ENCODE assay signal across 8 mouse cellular contexts in genomic region chr3:116661288-116661869, GRCm38 (mm10). TPM values are rescaled to one million over a fixed set of nuclear protein-coding genes. Genes with fewer than 3 reads are reported as not detected.
A peak's percentile ranks its signal among the peaks of the same experiment; 100 is the strongest.
DNase-seq lines count a peak whose midpoint lies in the region; ATAC-seq and TF ChIP-seq lines count a peak whose summit lies in the region.

No protein-coding gene starts in this region.

- H3K4me2 ChIP-seq in heart, embryonic 15.5 days, result peak overlapping the region; percentile 69
- H3K4me2 ChIP-seq in forebrain, embryonic 11.5 days (ENCODE audit: low read depth, low read length, severe bottlenecking), result peak overlapping the region; percentile 68
- H3K4me2 ChIP-seq in liver, embryonic 14.5 days (ENCODE audit: low read depth), result peak overlapping the region; percentile 74

- H3K36me3 ChIP-seq in heart, embryonic 15.5 days, result no peaks in the 10 kb centered on the region
- H3K36me3 ChIP-seq in ES-Bruce4 (ENCODE audit: control insufficient read depth, insufficient read depth, low read length, poor library complexity, severe bottlenecking), result no peaks in the 10 kb centered on the region
- H3K36me3 ChIP-seq in forebrain, embryonic 11.5 days (ENCODE audit: control insufficient read depth, insufficient read depth, low read length), result no peaks in the 10 kb centered on the region
- no peaks in the 10 kb centered on the region for H3K36me3 ChIP-seq in liver, embryonic 14.5 days (replicated peaks; ENCODE audit: control insufficient read depth, insufficient read depth, low read depth)

- TF ChIP-seq EP300 in ES-Bruce4 (IDR thresholded peaks at IDR 0.05; ENCODE audit: insufficient read depth, low read depth, low read length), result no peak
- TF ChIP-seq EP300 in liver, embryonic 14.5 days (IDR thresholded peaks at IDR 0.05; ENCODE audit: low read depth), result no peak

- H3K4me3 ChIP-seq in heart, embryonic 15.5 days, result peak overlapping the region; percentile 89
- peak overlapping the region; percentile 100 for H3K4me3 ChIP-seq in ES-Bruce4 (ENCODE audit: low read depth, low read length)
- H3K4me3 ChIP-seq in forebrain, embryonic 11.5 days (ENCODE audit: low read depth, low read length), result peak overlapping the region; percentile 95
- H3K4me3 ChIP-seq in liver, embryonic 14.5 days (ENCODE audit: insufficient read depth in 1 of 2, low read depth in 2 of 2, low read length in 2 of 2), result peak overlapping the region; percentile 76 to 88

- H3K9me3 ChIP-seq in heart, embryonic 15.5 days (replicated peaks), result no peaks in the 10 kb centered on the region
- H3K9me3 ChIP-seq in ES-Bruce4 (replicated peaks; ENCODE audit: control insufficient read depth, insufficient read depth, low read length, poor library complexity, severe bottlenecking), result no peaks in the 10 kb centered on the region
- no peaks in the 10 kb centered on the region for H3K9me3 ChIP-seq in forebrain, embryonic 11.5 days (ENCODE audit: control insufficient read depth, low read length)
- H3K9me3 ChIP-seq in liver, embryonic 14.5 days (ENCODE audit: control insufficient read depth, low read length), result no peaks in the 10 kb centered on the region

- no peak for TF ChIP-seq CTCF in ES-Bruce4 (IDR thresholded peaks at IDR 0.05; ENCODE audit: low read depth, low read length)
- TF ChIP-seq CTCF in liver, embryonic 14.5 days (IDR thresholded peaks at IDR 0.05; ENCODE audit: low read depth), result no peak

- H3K4me1 ChIP-seq in heart, embryonic 15.5 days (replicated peaks), result peaks cover 28% of the 10 kb centered on the region
- H3K4me1 ChIP-seq in ES-Bruce4 (ENCODE audit: control insufficient read depth, insufficient read depth, low read length), result peaks cover 4% of the 10 kb centered on the region
- H3K4me1 ChIP-seq in forebrain, embryonic 11.5 days (replicated peaks; ENCODE audit: control insufficient read depth, insufficient read depth, low read length), result no peaks in the 10 kb centered on the region; the same call in none of the 2 replicates
- H3K4me1 ChIP-seq in liver, embryonic 14.5 days (replicated peaks; ENCODE audit: control insufficient read depth in 2 of 2, insufficient read depth in 2 of 2, low read length in 1 of 2), result peaks cover 24 to 35% of the 10 kb centered on the region in 2 experiments

- no peak for TF ChIP-seq POLR2A in ES-Bruce4 (IDR thresholded peaks at IDR 0.05; ENCODE audit: insufficient read depth, low read length)

- DNase-seq in heart, adult 18-20 months, result no peak
- DNase-seq in forebrain, embryonic 11.5 days (ENCODE audit: low spot score), result no peak
- no peak for DNase-seq in liver, embryonic 14.5 days (ENCODE audit: low read depth in 3 of 3, low spot score in 3 of 3)
- no peak for DNase-seq in cerebellum, adult 9-10 months
- no peak for DNase-seq in layer of hippocampus, postnatal 14 days (ENCODE audit: low spot score in 2 of 2)
- DNase-seq in cerebellum, adult 11 months, result no peak

- H3K27me3 ChIP-seq in heart, embryonic 15.5 days, result no peaks in the 10 kb centered on the region
- no peaks in the 10 kb centered on the region for H3K27me3 ChIP-seq in ES-Bruce4 (ENCODE audit: control insufficient read depth, insufficient read depth, low read length, poor library complexity, severe bottlenecking)
- no peaks in the 10 kb centered on the region for H3K27me3 ChIP-seq in forebrain, embryonic 11.5 days (ENCODE audit: control insufficient read depth, insufficient read depth, low read length)
- no peaks in the 10 kb centered on the region for H3K27me3 ChIP-seq in liver, embryonic 14.5 days (ENCODE audit: control insufficient read depth, insufficient read depth, low read length)

- WGBS in heart, embryonic 15.5 days, result 5% methylated on average over 16 of the region's 16 CpGs
- 7% methylated on average over 16 of the region's 16 CpGs for WGBS in forebrain, embryonic 11.5 days
- 5% methylated on average over 16 of the region's 16 CpGs for WGBS in liver, embryonic 14.5 days (ENCODE audit: insufficient replicate concordance)

- ATAC-seq in heart, embryonic 15.5 days (replicated peaks; ENCODE audit: insufficient number of reproducible peaks, insufficient read depth, low FRiP score, low read depth), result no peak
- ATAC-seq in forebrain, embryonic 11.5 days (replicated peaks; ENCODE audit: low FRiP score), result no peak
- ATAC-seq in liver, embryonic 14.5 days (ENCODE audit: insufficient read depth), result no peak

- peak overlapping the region; percentile 90 for H3K27ac ChIP-seq in heart, embryonic 15.5 days
- peak overlapping the region; percentile 37; the same call in 1 of the 2 replicates for H3K27ac ChIP-seq in ES-Bruce4 (ENCODE audit: insufficient read depth, low read length)
- peak overlapping the region; percentile 87 for H3K27ac ChIP-seq in forebrain, embryonic 11.5 days (ENCODE audit: low read depth, low read length)
- H3K27ac ChIP-seq in liver, embryonic 14.5 days, result peak overlapping the region; percentile 68

- peak overlapping the region; percentile 95 for H3K9ac ChIP-seq in heart, embryonic 15.5 days
- H3K9ac ChIP-seq in ES-Bruce4 (ENCODE audit: low read depth, poor library complexity, severe bottlenecking), result peak overlapping the region; percentile 90
- peak overlapping the region; percentile 97 for H3K9ac ChIP-seq in forebrain, embryonic 11.5 days (ENCODE audit: low read length)
- peak overlapping the region; percentile 89 for H3K9ac ChIP-seq in liver, embryonic 14.5 days (replicated peaks)

RNA-seq across cellular contexts. Expression of gene Mfsd14a, which starts 1.1 kb away (rescaled TPM):
- 47.8 and 58.5 TPM in 2 replicates for polyA plus RNA-seq in heart, embryonic 15.5 days (2015; fragmentation: Nextera tagmentation; extraction: Ambion mirVana)
- 10 to 100 TPM; 15.9 to 18.4 TPM for total RNA-seq in heart, adult 18-20 months (2021)
- polyA plus RNA-seq in ES-Bruce4 (2011; ENCODE audit: insufficient read depth, insufficient read length, low read depth, missing spikeins), result 70.4 and 78.1 TPM in 2 replicates
- 83.2 and 88.1 TPM in 2 replicates for polyA plus RNA-seq in forebrain, embryonic 11.5 days (2014; fragmentation: Nextera tagmentation; extraction: Ambion mirVana)
- 12.3 and 15.5 TPM in 2 replicates for polyA plus RNA-seq in liver, embryonic 14.5 days (2012; rRNA removed)
- polyA plus RNA-seq in liver, embryonic 14.5 days (2014; fragmentation: Nextera tagmentation; extraction: Ambion mirVana), result 33.0 and 35.1 TPM in 2 replicates
- total RNA-seq in layer of hippocampus, postnatal 14 days (2021), result 10 to 100 TPM; 54.9 to 57.0 TPM

RNA-seq across cellular contexts. Expression of gene Gm43191, which starts 19.7 kb away (rescaled TPM):
- polyA plus RNA-seq in heart, embryonic 15.5 days (2015; fragmentation: Nextera tagmentation; extraction: Ambion mirVana), result not detected in 2 replicates
- not detected for total RNA-seq in heart, adult 18-20 months (2021)
- polyA plus RNA-seq in ES-Bruce4 (2011; ENCODE audit: insufficient read depth, insufficient read length, low read depth, missing spikeins), result not detected in 2 replicates
- polyA plus RNA-seq in forebrain, embryonic 11.5 days (2014; fragmentation: Nextera tagmentation; extraction: Ambion mirVana), result not detected in 2 replicates
- polyA plus RNA-seq in liver, embryonic 14.5 days (2012; rRNA removed), result not detected in 2 replicates
- not detected in 2 replicates for polyA plus RNA-seq in liver, embryonic 14.5 days (2014; fragmentation: Nextera tagmentation; extraction: Ambion mirVana)
- 1 to 10 TPM in 1 of 2 experiments, not detected in 1; 1.1 TPM for total RNA-seq in layer of hippocampus, postnatal 14 days (2021)

RNA-seq across cellular contexts. Expression of gene Trmt13, which starts 47.0 kb away (rescaled TPM):
- 17.5 and 18.3 TPM in 2 replicates for polyA plus RNA-seq in heart, embryonic 15.5 days (2015; fragmentation: Nextera tagmentation; extraction: Ambion mirVana)
- total RNA-seq in heart, adult 18-20 months (2021), result 1 to 10 TPM; 4.8 to 5.3 TPM
- polyA plus RNA-seq in ES-Bruce4 (2011; ENCODE audit: insufficient read depth, insufficient read length, low read depth, missing spikeins), result 32.3 and 32.8 TPM in 2 replicates
- polyA plus RNA-seq in forebrain, embryonic 11.5 days (2014; fragmentation: Nextera tagmentation; extraction: Ambion mirVana), result 28.6 and 29.0 TPM in 2 replicates
- polyA plus RNA-seq in liver, embryonic 14.5 days (2012; rRNA removed), result 3.7 and 7.3 TPM in 2 replicates
- polyA plus RNA-seq in liver, embryonic 14.5 days (2014; fragmentation: Nextera tagmentation; extraction: Ambion mirVana), result 5.2 and 7.8 TPM in 2 replicates
- 10 to 100 TPM; 15.3 to 15.6 TPM for total RNA-seq in layer of hippocampus, postnatal 14 days (2021)

RNA-seq across cellular contexts. Expression of gene Slc35a3, which starts 51.3 kb away (rescaled TPM):
- 7.9 and 11.2 TPM in 2 replicates for polyA plus RNA-seq in heart, embryonic 15.5 days (2015; fragmentation: Nextera tagmentation; extraction: Ambion mirVana)
- total RNA-seq in heart, adult 18-20 months (2021), result 10 to 100 TPM; 10.7 to 11.1 TPM
- 28.3 and 31.3 TPM in 2 replicates for polyA plus RNA-seq in ES-Bruce4 (2011; ENCODE audit: insufficient read depth, insufficient read length, low read depth, missing spikeins)
- polyA plus RNA-seq in forebrain, embryonic 11.5 days (2014; fragmentation: Nextera tagmentation; extraction: Ambion mirVana), result 8.4 and 11.2 TPM in 2 replicates
- 6.1 and 7.6 TPM in 2 replicates for polyA plus RNA-seq in liver, embryonic 14.5 days (2012; rRNA removed)
- 6.0 and 6.5 TPM in 2 replicates for polyA plus RNA-seq in liver, embryonic 14.5 days (2014; fragmentation: Nextera tagmentation; extraction: Ambion mirVana)
- 10 to 100 TPM; 13.6 to 14.9 TPM for total RNA-seq in layer of hippocampus, postnatal 14 days (2021)

Comparison
In these comparisons a context has a peak if more than half of its experiments do, and no peak if none do; other contexts are left out.
1. H3K27ac ChIP-seq: peak in every context shown above with its lines; median percentile 90 in heart, embryonic 15.5 days; 87 in forebrain, embryonic 11.5 days; 68 in liver, embryonic 14.5 days; 37 in ES-Bruce4.